Mouse (Mus musculus): ENCODE results near the gene Lingo2.
A peak's percentile ranks its signal among the peaks of the same experiment; 100 is the strongest.

Lingo2 gene

DNA sequence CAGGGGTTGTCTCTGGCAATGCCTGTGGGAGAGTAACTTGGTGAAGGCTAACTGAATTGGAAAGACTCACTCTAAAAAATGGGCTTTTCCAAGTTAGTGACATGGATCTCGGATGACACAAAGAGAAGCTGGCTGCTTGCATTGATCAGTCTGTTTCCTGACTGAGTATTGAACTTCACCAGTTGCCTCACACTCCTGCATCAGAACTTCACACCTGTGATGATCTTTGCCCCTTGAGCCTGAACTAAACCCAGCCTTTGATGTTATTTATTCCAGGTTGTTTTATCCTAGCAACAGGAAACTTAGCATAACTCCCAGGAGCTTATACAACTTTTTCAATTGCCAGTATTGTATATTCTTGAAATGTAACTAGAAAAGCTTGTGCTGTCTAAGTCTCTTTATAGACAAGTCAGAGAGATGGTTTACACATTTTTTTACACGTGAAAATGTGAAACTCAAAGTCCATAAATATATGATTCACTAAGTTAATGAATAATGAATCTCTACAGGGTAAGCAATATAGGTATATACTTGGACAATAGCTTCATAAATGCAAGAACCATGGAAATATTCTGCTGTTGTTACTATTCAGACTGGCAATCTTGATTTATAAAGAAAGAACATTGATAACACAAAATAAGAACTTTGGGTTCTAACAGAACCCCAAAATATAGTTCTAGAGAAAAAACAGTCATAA is 410.7 kb downstream of the Lingo2 start:
- DNase-seq: no peak

DNA sequence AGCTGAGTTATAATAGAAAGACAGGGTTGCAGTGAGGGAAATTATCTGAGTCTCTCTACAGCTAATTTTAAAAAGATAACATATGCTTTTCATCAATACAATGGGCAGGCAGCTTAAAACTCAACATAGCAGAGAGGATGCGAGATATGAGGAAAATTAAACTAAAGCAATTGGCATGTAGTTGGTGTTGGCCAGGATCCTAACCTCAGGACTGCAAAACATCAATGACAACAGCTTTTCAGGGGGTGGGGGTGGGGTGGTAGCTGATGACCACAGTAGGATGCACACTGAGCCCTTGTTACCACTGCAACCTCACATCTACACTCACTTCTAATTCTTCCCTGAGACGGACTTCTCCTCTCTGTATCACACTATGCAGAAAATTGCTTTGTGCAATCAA is 417.7 kb downstream of the Lingo2 start:
- DNase-seq: no peak

DNA sequence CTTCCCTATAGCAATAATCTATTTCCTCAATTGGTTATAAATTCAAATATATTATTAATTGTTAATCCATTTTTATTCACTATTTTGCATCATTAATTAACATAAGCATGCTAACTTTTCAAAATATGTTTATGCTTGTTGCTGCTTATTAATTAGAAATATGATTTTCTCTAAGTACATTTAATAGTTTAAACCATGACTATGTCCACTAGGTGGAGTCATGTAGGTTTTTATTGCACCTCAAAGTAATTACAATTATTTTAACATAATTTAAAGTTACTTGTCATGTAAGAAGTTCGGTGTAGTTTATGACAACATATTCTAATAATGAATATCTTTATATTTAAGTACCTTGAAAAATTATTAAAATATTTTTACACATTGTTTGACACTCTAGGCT is 461.3 kb downstream of the Lingo2 start:
- DNase-seq: no peak

DNA sequence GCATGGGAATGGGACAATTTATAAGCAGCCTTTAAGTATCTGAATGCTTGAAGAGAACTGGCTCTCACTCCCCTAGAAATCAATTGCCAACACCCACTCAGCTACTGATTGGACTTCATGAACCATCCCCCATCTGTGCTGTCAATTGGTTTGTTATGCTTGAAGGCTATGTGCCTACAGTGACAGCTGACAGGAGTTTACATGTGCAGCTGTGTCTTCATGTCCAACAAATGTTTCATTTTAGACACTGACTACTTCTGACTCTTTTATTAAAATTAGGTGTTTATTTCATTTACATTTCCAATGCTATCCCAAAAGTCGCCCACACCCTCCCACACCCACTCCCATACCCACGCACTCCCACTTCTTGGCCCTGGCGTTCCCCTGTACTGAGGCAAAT is 516.3 kb downstream of the Lingo2 start:
- no peak for DNase-seq

DNA sequence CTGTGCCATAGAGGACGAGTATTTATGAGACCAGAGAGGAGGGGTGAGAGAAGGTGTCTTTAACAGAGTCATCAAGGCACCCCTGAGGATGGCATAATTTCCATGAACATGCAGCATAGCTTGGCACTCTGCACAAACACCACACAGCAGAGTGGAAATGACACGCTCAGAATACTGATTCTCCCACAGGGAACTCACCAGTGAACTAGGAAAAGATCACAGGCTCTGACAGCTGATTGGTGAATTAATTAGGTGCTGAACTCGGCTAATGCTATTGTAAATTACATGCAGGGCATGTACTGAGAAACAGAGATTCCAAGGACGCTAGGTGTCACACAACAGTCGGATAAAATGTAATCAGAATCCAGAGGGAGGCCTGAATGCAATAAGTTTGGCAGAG is 525.4 kb downstream of the Lingo2 start:
- no peak for DNase-seq

DNA sequence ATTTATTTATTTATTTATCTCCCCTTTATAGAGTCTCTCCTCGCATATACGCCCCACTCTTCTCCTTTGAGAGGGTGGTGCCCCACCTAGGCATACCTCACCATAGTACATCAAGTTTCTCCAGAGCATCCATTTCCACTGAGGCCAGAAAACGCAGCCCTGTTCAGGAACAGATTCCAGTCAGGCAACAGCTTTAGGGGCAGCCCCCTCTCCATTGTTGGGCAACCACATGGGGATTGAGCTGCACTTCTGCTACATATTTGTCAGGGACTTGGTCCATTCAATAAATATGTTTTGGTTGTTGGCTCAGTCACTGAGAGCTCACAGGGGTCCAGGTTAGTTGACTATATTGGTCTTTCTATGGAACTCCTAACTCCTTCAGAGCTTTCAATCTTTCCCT is 544.2 kb downstream of the Lingo2 start:
- DNase-seq: no peak

DNA sequence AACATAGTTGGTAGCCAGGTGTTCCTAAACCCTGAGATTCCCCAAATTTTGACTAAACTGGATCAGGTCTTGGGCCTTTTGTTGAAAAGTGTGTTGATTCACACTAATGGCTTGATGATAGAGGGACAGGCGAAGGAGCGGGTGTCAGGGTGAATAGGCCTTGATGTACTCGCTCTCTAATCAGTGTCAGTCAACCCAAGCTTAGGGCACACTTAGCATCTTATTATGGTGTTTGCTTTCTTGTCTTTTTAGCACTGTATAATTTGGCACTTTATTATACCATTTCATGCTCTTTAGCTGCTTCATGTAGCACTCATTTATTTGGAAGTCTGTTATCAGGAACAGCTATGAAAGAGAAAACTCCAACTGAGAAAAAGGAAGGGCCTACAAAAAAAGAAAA is 582.6 kb downstream of the Lingo2 start:
- DNase-seq: no peak

DNA sequence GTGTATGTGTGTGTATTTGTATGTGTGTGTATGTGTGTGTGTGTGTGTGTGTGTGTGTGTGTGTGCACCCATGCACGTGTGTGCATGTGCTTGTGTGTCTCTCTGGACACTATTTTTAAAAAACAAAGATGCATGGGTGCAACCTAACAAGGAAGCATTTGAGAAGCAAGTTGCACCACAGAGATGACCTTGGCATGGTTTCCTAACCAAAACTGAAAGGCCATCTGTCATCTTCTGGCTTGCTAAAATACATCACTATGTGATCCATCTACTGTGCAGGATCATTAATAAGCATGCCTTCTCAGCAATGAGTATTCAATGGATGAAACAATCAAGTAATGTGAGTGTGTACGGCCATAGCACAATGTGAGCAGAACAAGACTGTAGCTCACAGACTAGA is 597.1 kb downstream of the Lingo2 start:
- DNase-seq: no peak

DNA sequence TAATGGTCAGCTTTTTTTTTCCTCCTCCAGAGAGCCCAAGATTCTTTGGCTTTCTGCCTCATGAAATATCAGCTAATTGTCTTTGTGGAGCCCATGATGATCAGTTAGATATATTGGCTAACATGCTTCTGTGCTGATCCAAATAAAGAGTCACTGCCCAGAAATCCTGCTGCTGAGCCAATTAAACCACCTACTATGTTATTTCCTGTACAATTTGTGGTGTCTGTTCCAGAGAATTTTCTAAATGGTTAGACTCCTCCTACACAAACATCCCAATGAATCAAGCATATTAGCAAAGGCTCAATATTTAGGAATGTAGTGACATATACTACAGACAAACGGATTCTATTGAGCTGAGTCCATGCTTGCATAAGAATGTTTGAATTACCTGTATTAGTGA is 619.8 kb downstream of the Lingo2 start:
- DNase-seq: no peak

DNA sequence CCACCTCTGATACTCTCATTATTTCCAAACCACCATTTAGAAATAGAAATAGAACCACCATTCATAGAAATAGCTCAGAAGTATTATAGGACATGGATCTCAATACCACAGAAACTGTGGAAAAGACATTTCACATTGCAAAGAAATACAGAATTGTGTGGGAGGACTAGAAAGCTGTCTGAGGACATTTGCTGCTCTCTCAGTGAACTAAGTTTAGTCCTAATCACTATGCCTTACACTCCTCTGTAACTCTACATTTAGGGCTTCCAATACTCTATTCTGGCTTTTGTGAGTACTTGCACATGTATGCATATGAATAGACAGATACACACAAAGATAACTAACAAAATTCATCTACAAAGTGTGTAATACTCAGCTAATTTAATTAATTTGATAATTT is 625.9 kb downstream of the Lingo2 start:
- no peak for DNase-seq

DNA sequence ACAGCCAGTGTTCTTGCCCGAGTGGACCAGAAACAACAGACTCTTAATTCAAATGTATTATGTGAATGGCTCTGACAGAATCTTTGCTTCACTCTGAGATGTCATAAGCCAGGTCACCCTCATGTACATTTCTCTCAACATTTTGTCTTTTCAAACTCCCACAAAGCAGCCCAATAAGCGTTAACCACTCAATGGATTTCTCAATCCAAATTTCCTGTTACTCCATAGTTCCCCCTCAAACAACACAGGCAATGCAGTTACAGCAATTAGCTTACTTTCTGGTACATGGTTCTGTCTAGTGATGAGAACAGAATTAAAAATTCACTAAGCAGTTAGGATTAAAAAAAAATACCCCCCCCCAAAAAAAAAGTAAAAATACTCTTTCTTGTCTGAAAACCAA is 638.5 kb downstream of the Lingo2 start:
- no peak for DNase-seq

DNA sequence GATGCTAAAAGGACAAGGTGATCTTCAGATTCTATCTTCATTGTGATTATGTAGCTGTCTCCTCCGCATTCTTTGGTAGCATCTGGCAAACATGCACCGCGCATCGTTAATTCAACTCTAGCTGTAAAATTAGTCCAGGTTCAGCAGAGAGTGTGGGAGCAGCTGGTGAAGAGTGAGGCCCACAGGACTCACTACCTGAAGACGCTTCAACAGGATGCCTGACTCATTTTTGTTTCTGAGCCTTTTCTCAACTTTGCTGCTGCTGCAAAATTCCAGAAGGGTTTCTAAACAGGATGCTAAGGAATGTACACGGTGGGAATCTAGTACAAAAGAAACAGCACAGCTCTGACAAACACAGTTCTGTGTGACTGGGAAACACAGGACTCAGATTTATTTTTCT is 640.1 kb downstream of the Lingo2 start:
- DNase-seq: no peak

DNA sequence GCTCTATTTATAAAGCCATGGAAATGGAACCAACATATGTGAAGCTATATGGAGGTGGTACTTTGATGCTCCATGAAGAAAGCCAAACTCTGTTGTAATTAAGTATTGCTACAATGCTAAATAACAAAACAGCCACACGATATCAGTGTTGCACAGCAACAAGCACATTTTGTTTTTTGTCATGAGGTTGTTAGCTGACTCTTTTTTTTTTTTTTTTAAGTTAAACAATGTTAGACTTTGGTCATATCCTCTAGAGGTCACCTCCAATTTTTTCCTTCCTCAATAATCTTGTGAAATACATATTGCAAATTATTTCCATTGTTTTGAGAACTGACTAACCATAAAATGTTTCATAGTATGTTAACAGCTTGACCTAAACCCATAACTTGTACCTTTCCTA is 646.3 kb downstream of the Lingo2 start:
- DNase-seq: no peak

DNA sequence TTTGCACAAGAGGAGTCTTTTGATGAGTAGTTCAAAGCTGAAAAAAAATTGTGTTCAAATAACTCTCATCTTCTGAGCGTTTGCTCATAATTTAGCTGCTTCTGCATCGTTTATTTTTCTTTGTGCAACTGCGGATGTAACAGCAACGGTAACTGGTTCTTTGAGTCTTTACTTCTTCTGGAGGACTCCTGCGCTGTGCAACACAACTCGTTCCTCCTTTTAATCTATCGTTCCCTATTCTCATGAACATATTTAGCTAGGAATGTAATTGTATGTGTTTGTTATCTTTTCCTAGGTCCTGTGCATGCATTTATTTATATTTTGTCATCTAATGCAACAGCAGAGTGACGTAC is 661.9 kb downstream of the Lingo2 start:
- DNase-seq: no peak

DNA sequence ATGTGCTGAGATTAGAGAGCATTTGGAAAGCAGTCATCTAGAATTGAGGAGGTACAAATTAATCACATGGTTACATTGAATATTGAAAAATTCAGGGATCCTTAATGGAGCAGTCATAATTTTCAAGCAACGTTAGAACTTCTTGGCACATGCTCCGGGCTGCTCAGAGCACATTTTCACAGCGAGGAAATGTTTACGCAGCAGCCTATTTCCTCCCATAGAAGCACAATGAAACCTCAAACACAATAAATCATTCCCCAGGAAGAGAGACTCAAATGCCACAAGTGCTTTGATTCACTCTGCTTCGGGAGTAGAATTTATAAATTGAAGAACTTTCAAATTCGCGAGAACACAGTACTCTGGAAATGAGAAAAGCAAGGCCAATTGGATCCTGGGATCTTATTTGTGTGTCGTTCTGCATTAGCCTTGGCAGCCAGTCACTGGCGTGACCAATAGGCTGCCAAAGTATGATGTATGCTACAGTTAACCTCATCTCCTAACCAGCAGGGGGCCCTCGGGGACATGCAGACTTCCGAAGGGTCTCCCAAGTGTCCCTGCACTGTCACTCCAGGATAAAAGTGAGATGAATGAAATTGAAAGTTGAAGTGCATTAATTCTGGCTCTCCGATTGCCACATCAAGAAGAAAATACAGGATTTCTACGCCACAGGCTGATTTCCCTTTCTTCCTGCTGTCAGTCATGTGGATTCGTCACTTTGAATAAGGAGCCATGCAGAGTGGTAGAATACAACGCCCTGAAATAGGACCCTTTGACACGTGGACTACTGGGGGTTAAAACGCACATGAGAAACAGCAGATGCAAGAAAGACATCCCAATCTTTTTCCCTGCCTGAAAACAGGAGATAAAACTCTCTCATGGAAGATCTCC is 662.5 kb downstream of the Lingo2 start:
- peak; percentile 39 for DNase-seq

DNA sequence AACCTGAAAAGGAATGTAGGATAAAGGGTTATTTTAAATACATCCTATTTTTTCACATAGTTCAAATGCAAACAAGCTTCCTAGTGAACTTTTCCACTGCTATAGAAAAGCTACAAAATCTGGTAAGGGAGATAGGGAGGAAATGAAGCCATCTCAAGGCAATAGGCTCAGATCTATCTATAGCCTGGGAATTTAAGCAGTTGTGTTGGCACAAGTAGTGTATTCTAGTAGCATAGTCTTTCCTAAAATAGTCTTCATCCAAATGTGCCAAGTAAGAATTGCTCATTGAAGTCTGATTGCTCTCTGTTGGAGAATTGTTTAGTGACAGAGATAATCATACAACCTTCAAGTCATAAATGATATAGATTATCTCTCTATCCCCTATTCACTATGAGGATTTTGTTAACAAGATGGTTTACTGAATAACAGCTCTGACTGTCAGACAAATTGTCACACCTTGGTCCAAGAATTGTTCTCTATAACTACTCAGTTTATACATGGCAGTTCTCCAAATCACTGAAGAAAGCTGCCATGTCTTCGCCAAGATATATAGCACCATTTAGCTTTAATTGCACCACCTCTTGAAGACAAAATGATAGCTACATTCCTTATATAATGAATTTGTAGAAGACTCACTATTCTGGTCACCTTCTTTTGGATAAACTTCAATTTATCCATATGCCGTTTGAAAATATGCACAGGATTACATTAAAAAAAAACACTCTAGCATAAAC is 688.9 kb downstream of the Lingo2 start:
- no peak for DNase-seq

DNA sequence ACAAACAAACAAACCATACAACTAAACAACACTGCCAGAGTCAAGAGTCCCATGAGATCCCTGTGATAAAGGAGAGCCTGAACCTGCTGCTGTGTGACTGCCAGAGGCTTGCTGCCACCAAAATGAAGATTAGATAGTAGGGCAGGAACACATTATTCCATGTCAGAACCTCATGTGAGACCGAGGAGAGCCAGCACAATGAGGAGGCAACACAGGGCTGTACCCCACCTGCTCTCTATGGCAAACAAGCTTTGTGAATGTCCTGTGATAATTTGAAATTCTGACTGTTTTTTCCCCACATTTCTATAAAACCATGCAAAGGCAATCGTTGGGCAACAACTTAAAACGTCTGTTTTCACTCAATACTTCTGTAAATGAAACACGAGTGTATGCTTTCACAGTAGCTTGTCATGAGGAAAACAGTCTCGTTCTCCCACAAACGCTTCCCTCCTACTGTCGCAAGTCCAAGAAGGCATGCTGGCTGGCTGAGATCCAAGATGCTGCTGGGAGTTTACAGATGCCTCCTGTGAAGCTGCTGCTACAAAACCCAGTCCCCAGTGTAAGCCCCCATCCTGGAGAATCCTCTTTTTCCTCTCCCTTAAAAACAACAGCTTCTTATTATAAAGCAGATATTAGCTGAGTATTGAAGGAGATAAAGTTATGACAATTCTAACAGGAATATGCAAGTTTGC is 765.2 kb downstream of the Lingo2 start:
- DNase-seq: peak; percentile 10

DNA sequence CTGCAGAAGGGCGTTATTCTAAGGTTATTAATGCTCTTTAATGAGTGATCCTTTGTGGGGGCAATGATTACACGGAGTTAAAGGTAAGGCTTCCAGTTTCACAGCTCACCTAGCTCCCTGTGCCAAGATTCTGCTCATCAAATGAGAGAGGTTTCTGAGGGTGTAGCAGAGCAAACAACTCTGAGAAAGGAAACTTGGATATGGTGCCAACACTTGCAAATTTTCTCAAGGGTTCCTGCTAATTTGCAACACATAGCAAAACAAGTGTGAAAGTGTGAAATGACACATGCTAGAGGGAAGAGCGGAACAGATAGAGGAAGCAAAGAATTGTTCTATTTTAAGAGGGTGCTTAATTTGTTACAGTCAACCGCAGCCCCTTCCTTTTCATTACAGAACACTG is 767.9 kb downstream of the Lingo2 start:
- DNase-seq: no peak

DNA sequence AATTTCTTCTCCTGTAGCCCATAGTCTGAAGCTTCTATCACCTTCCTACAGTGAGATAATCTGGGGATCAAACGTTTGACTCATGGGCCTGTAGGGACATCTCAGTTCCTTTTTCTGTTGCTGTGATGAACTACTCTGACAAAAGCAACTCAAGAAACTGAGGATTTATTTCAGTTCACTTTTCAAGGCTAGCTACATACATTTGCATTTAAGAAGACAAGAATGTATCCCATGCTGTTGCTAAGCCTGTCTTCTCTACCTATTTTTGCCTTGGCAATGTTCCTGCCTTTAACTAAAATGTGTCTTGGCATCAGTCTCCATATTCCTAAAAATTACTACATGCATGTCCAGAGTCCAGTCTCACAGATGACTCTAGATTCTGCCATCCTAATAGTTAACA is 781.4 kb downstream of the Lingo2 start:
- no peak for DNase-seq

DNA sequence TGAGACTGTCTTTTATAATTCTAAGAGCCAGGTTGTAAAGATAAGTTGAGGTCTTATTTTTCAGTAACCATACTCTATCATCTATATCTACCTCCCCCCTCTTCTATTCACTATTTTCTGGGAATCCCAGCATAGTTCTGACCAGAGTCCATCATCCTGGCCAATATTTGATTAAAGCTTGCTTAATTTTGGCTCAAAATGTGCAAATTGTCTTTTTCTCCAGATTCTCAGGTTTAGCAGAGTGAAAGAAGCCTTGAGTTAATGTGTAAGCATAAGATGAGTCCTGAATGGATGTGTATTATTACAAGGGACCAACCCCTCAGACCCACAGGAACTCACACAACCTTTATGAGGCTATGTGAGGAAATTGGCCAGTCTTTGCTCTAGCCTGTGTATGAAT is 820.2 kb downstream of the Lingo2 start:
- DNase-seq: no peak

DNA sequence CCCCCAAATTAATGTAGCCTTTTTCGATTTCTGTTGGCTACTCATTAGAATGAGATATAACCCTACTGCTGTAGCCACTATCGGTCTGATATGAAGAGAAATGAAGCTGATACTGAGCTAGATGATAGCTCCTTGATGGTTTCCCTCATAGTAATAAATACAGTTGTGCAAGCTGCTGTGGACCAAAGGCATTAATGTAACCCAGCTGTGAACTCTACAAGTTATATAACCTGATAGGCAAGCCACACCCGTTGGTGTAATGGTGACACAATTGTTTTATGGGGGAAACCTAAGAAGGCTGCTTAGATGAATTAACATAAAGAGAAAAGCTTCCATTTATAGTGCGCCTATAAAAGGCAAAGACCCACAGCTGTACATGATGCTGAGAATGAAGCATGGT is 856.1 kb downstream of the Lingo2 start:
- DNase-seq: no peak

DNA sequence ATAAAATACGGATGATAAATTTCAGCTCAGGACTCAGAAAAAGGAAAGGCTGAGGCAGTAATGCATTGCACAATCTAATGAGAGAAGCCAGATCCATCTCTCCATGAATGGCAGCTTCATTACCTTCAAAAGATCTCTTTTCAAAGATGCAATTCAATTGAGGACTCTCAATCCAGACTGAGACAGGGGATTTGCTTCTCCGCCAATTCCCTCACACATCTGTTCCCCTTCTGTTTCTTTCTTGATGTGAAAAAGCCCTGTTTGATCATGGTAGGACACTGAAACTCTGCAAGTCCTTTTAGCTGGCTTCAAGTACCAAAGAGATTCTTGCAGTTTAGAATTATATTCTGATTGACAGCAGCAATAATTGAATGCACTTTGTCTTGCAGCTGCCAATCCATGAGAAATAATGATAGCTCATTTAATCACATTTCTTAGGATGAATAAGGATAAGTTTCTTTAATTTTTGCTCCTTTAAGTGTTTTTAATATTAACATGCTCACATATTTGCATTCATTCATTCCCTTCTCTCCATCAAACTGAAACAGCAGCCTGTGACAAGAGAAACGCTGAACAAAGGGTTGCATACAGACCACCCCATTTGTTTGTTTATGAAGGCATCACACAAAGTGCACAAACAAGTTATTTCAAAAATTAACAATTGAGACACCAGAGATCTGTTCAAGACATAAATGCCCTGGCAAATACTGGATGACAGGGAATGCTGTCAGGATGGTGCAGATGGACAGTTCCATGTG is 870.3 kb downstream of the Lingo2 start:
- no peak for DNase-seq
